Mouse (Mus musculus) G1E (cell line): ENCODE data around the gene Cacnb3.

Source experiments
- CTCF ChIP-seq: IDR thresholded peaks from 2 replicates; pipeline ENCODE4 v1.5.1; 2012; ENCODE audit warnings: low read depth, low read length, inconsistent platforms, mixed read lengths
- GATA1 ChIP-seq: IDR thresholded peaks from 2 replicates; pipeline ENCODE4 v1.6.1; 2012; ENCODE audit warnings: borderline replicate concordance, low read length, inconsistent platforms, mixed read lengths
- GATA2 ChIP-seq: IDR thresholded peaks from 2 replicates; pipeline ENCODE4 v1.6.1; 2012; ENCODE audit warnings: low read depth, low read length, inconsistent platforms, borderline replicate concordance
- POLR2AphosphoS5 ChIP-seq: IDR thresholded peaks from 2 replicates; pipeline ENCODE4 v1.6.1; 2012; ENCODE audit warnings: low read depth, low read length, inconsistent platforms; ENCODE audit not compliant: insufficient replicate concordance
- TAL1 ChIP-seq: conservative IDR thresholded peaks from 2 replicates; pipeline ENCODE4 v1.6.1; 2012; ENCODE audit warnings: low read depth, low read length, inconsistent platforms, mixed read lengths

DNA sequence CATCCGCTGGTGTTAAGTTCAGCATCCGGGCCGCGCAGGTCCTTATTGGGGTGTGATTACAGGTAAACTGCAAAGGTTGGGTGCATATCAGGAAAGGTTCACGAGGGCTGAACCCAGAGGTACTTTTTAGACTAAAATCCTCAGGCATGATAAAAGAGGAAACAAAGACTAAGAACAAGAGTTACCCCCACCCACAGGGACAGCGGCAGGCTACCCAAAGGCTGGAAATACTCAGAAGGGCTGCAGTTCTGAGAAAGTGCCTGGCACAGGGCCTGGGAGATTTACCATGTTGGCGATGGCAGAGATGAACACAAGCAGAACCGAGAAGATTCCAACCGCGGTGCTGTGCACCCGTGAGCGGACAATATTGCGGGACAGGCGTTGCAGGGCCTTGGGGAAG is 34.0 kb upstream of the Cacnb3 start:
- TF ChIP-seq CTCF, result no peak
- TF ChIP-seq GATA2, result no peak
- TF ChIP-seq GATA1, result no peak
- TF ChIP-seq TAL1, result no peak
- no peak for TF ChIP-seq POLR2AphosphoS5
